Mouse (Mus musculus): ENCODE data around the gene Ndrg4. TPM values are rescaled to one million over a fixed set of nuclear protein-coding genes. Genes with fewer than 3 reads are reported as not detected.

The Ndrg4 gene
- polyA plus RNA-seq, 1 experiment from 2014 or later: 27.4 TPM

Small RNAs within 50 kb of the gene (microRNA-seq; reads per million reads assigned to microRNA genes)
- gene Mir7073: 0.90 reads per million

Other genes starting within 250 kb of the Ndrg4 start
- 145 and 150 TPM in 2 replicates for gene Cfap20, start 242.1 kb upstream of the Ndrg4 start, polyA plus RNA-seq (2016; fragmentation: Nextera tagmentation; extraction: Ambion mirVana)
- 10.8 and 11.1 TPM in 2 replicates for gene Csnk2a2, start 186.9 kb upstream of the Ndrg4 start, polyA plus RNA-seq (2016; fragmentation: Nextera tagmentation; extraction: Ambion mirVana)
- gene Ccdc113, start 142.9 kb upstream of the Ndrg4 start, polyA plus RNA-seq (2016; fragmentation: Nextera tagmentation; extraction: Ambion mirVana): 0.09 and 0.20 TPM in 2 replicates
- not detected in 2 replicates for gene Prss54, start 100.6 kb upstream of the Ndrg4 start, polyA plus RNA-seq (2016; fragmentation: Nextera tagmentation; extraction: Ambion mirVana)
- 31.2 and 31.7 TPM in 2 replicates for gene Gins3, start 43.5 kb upstream of the Ndrg4 start, polyA plus RNA-seq (2016; fragmentation: Nextera tagmentation; extraction: Ambion mirVana)
- 25.0 and 28.7 TPM in 2 replicates for gene Setd6, start 38.9 kb downstream of the Ndrg4 start, polyA plus RNA-seq (2016; fragmentation: Nextera tagmentation; extraction: Ambion mirVana)
- gene Cnot1, start 130.5 kb downstream of the Ndrg4 start, polyA plus RNA-seq (2016; fragmentation: Nextera tagmentation; extraction: Ambion mirVana): 93.7 and 98.0 TPM in 2 replicates
- 353 and 394 TPM in 2 replicates for gene Sap18b, start 148.4 kb downstream of the Ndrg4 start, polyA plus RNA-seq (2016; fragmentation: Nextera tagmentation; extraction: Ambion mirVana)
- 16.5 and 18.8 TPM in 2 replicates for gene Slc38a7, start 176.6 kb downstream of the Ndrg4 start, polyA plus RNA-seq (2016; fragmentation: Nextera tagmentation; extraction: Ambion mirVana)
- gene Got2, start 211.6 kb downstream of the Ndrg4 start, polyA plus RNA-seq (2016; fragmentation: Nextera tagmentation; extraction: Ambion mirVana): 188 and 192 TPM in 2 replicates